Mouse (Mus musculus): Measurements from ENCODE around the gene Gm26920.

DNA sequence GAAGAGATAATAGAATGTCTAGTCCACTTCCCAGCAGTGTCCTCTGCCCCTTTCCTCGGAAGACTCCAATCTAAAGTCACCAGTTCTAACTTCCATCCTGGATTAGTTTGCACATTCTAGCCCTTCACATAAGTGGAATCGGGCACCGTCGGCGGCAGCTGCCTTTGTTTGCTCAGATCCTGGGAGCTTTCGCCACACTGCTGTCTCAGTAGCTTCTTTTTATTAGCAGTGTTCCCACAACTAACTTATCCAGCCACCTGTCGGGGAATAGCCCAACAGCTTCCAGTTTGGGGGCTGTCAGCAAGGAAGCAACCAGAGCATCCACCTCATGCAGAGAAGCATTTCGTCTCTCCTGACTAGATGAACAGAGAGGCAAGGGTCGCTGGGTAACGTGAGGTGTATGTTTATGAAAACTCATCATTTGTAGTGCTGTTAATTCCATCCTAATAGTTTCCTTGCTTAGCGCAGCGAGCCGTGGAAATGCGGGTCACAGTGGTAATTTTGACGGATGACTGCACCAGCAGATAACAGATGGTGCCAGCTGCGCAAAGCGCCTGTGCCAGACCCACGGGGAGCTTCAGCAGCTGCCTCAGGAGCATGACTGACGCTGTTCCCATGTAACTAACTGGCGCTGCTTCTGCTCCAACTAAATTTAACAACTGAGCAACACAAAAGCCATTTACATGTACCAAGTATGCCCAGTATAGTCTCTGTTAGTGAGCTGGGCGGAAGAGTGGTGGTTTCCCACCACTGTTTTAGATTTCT lies 80.7 kb downstream of the Gm26920 start:
- TF ChIP-seq CTCF (IDR thresholded peaks at IDR 0.05; ENCODE audit: control insufficient read depth, insufficient read depth, insufficient replicate concordance, low read depth, low read length) (no peak), POLR2A (IDR thresholded peaks at IDR 0.05; ENCODE audit: control insufficient read depth, low read depth, low read length) (no peak)
